Comparison of ENCODE assay signal across 11 mouse cellular contexts in genomic region chr3:153077846-153078703, GRCm38 (mm10).
DNase-seq lines count a peak whose midpoint lies in the region; ATAC-seq lines count a peak whose summit lies in the region.
"Had no signal": no experiment of that assay in that cellular context is flagged by ENCODE, and none has a peak within 500 bp of the region (broad histone marks: within the 10 kb centered on the region; RNA-seq: fewer than 3 reads in every experiment).

No protein-coding gene starts in this region.

- intact Hi-C loops in left cerebral cortex, postnatal 4 days (cut with DNase I), result no loop called here

- no peaks in the 10 kb centered on the region for H3K9me3 ChIP-seq in forebrain, embryonic 15.5 days
- no peaks in the 10 kb centered on the region for H3K9me3 ChIP-seq in forebrain, embryonic 10.5 days
- H3K9me3 ChIP-seq: limb, embryonic 12.5 days; neural tube, embryonic 13.5 days had no signal

- peak overlapping the region; percentile 25; the same call in 1 of the 2 replicates for H3K27ac ChIP-seq in forebrain, embryonic 15.5 days (replicated peaks)
- no peak overlapping the region for H3K27ac ChIP-seq in forebrain, embryonic 10.5 days
- H3K27ac ChIP-seq: limb, embryonic 12.5 days; neural tube, embryonic 13.5 days had no signal

- no peak overlapping the region for H3K9ac ChIP-seq in forebrain, embryonic 15.5 days (replicated peaks)
- H3K9ac ChIP-seq: limb, embryonic 12.5 days; neural tube, embryonic 13.5 days had no signal

- H3K4me2 ChIP-seq in forebrain, embryonic 15.5 days (replicated peaks), result no peak overlapping the region
- H3K4me2 ChIP-seq: limb, embryonic 12.5 days; neural tube, embryonic 13.5 days had no signal

- no peaks in the 10 kb centered on the region for H3K36me3 ChIP-seq in forebrain, embryonic 15.5 days
- no peaks in the 10 kb centered on the region for H3K36me3 ChIP-seq in forebrain, embryonic 10.5 days (replicated peaks)
- H3K36me3 ChIP-seq: limb, embryonic 12.5 days; neural tube, embryonic 13.5 days had no signal

- 0 out of 2 replicates have a peak, but pooled peaks cover 2% of the 10 kb centered on the region for H3K27me3 ChIP-seq in forebrain, embryonic 15.5 days
- peaks cover 29% of the 10 kb centered on the region for H3K27me3 ChIP-seq in forebrain, embryonic 10.5 days (ENCODE audit: poor library complexity, severe bottlenecking)

- ATAC-seq in forebrain, embryonic 15.5 days (replicated peaks), result peak; percentile 46
- peak; percentile 49 for ATAC-seq in granulocyte monocyte progenitor cell, adult 5-6 weeks (replicated peaks; ENCODE audit: poor library complexity, severe bottlenecking)

- no peak overlapping the region for H3K4me3 ChIP-seq in forebrain, embryonic 15.5 days
- no peak overlapping the region for H3K4me3 ChIP-seq in forebrain, embryonic 10.5 days
- H3K4me3 ChIP-seq: limb, embryonic 12.5 days; neural tube, embryonic 13.5 days had no signal

- no peak for DNase-seq in forebrain, embryonic 10.5 days (ENCODE audit: extremely low spot score, low spot score)
- peak; percentile 32 for DNase-seq in brain, embryonic 18.5 days (ENCODE audit: low read depth, low spot score)
- peak; percentile 66 for DNase-seq in left cerebral cortex, postnatal 4 days
- DNase-seq in adrenal gland, postnatal 25 days, result no peak
- no peak for DNase-seq in spleen, postnatal 36 days (ENCODE audit: low spot score in 2 of 2)
- DNase-seq in embryo, embryonic 10.5 days (ENCODE audit: low spot score), result no peak
- DNase-seq: adrenal gland, postnatal 14 days had no signal

- WGBS in forebrain, embryonic 15.5 days, result 40% methylated on average over 14 of the region's 14 CpGs
- 89% methylated on average over 14 of the region's 14 CpGs for WGBS in forebrain, embryonic 10.5 days

- H3K4me1 ChIP-seq in forebrain, embryonic 15.5 days, result peaks cover 14% of the 10 kb centered on the region
- peaks cover 14% of the 10 kb centered on the region for H3K4me1 ChIP-seq in forebrain, embryonic 10.5 days

Comparison
In these comparisons a context has a peak if more than half of its experiments do, and no peak if none do; other contexts are left out.
1. DNase-seq: peak in brain, embryonic 18.5 days (single experiment) and left cerebral cortex, postnatal 4 days (single experiment); none in forebrain, embryonic 10.5 days (single experiment), adrenal gland, postnatal 25 days (single experiment), spleen, postnatal 36 days (0 of 2) and embryo, embryonic 10.5 days (single experiment).